Mouse (Mus musculus): ENCODE measurements around the gene Nox4.

DNA sequence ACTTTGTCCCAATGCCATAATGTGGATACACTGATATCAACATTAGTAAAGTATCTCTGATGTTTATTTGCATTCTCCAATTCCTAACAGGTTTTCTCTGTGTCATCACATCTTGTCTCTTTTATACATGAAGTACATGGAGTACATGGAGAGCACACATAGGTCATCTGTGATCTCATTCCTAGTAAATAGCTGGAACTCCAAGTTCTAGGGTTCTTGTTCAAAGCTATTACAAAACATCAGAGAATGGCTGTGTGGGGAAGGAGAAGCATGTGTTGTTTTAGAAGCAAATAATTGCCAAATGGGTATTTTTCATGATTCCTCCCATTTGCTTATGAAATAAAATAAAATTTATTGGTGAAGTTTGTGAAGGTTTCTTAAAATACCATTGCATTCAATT, 121.9 kb downstream of the Nox4 start:
- TF ChIP-seq CTCF (IDR thresholded peaks at IDR 0.05; ENCODE audit: borderline replicate concordance, insufficient read depth, low read length) (no peak), POLR2A (IDR thresholded peaks at IDR 0.05; ENCODE audit: low read depth, low read length) (no peak)
